Mouse (Mus musculus) liver, adult 2 months (tissue): Measurements from ENCODE around the gene Sox13. TPM values are rescaled to one million over a fixed set of nuclear protein-coding genes. Genes with fewer than 3 reads are reported as not detected.

ENCODE experiments used
- DNase-seq: peaks from one replicate; pipeline ENCODE4 v3.0.0-alpha.2; 2011; ENCODE audit warnings: low read depth, low spot score; ENCODE audit errors: extremely low read depth
- H3K27ac ChIP-seq: fragments of 200-500 bp; replicated peaks from 2 replicates; pipeline ENCODE4 v1.5.1; 2012; ENCODE audit warnings: low read depth, mild to moderate bottlenecking, control low read depth, inconsistent platforms, low read length; ENCODE audit not compliant: insufficient read depth
- H3K27me3 ChIP-seq: fragments of 200-500 bp; 2 replicates; pipeline ENCODE4 v1.6.1; 2012; ENCODE audit warnings: mild to moderate bottlenecking, moderate library complexity, low read length, inconsistent platforms; ENCODE audit not compliant: control insufficient read depth, insufficient read depth
- H3K36me3 ChIP-seq: fragments of 200-500 bp; 2 replicates; pipeline ENCODE4 v1.6.1; 2012; ENCODE audit warnings: low read length, inconsistent platforms; ENCODE audit not compliant: control insufficient read depth, insufficient read depth
- H3K4me1 ChIP-seq: fragments of 200-500 bp; 2 replicates; pipeline ENCODE4 v1.6.1; 2011; ENCODE audit warnings: low read length; ENCODE audit not compliant: control insufficient read depth, insufficient read depth
- H3K4me3 ChIP-seq: fragments of 200-500 bp; 2 replicates; pipeline ENCODE4 v1.5.1; 2011; ENCODE audit warnings: low read depth, mild to moderate bottlenecking, control low read depth, low read length, moderate library complexity; ENCODE audit not compliant: insufficient read depth
- H3K79me2 ChIP-seq: fragments of 200-500 bp; 2 replicates; pipeline ENCODE4 v1.6.1; 2012; ENCODE audit warnings: inconsistent platforms, mild to moderate bottlenecking, low read length, moderate library complexity; ENCODE audit not compliant: control insufficient read depth, insufficient read depth
- H3K9ac ChIP-seq: fragments of 200-500 bp; 2 replicates; pipeline ENCODE4 v1.6.1; 2012; ENCODE audit warnings: low read depth, mild to moderate bottlenecking, control low read depth, inconsistent platforms, low read length
- CTCF ChIP-seq: fragments of 200-500 bp; IDR thresholded peaks from 2 replicates; pipeline ENCODE4 v1.5.1; 2011; ENCODE audit warnings: low read depth, low read length, control low read depth
- POLR2A ChIP-seq: fragments of 200-500 bp; IDR thresholded peaks from 2 replicates; pipeline ENCODE4 v1.6.1; 2011; ENCODE audit warnings: low read length, control low read depth; ENCODE audit not compliant: insufficient read depth; ENCODE audit errors: extremely low read depth
- WGBS: fragments of 180-500 bp; shearing (Covaris S2); methylation state at CpG from one replicate; pipeline ENCODE4 v1.1.7; 2018; 5-methylcytosine and 5-hydroxymethylcytosine counted together
- polyA plus RNA-seq: library from polyadenylated mRNA; depleted of rRNA; stranded (reverse); fragments of >200 nt; gene quantifications from 2 replicates; pipeline ENCODE4 v1.2.3, GENCODE M21; 2012
- total RNA-seq: library from RNA; depleted of rRNA; stranded (reverse); fragments of >200 nt; gene quantifications from 2 replicates; pipeline ENCODE4 v1.2.3, GENCODE M21; 2014

Sox13 gene
- total and polyA plus RNA-seq, 2 experiments, result 2.2 to 10.2 TPM

DNA sequence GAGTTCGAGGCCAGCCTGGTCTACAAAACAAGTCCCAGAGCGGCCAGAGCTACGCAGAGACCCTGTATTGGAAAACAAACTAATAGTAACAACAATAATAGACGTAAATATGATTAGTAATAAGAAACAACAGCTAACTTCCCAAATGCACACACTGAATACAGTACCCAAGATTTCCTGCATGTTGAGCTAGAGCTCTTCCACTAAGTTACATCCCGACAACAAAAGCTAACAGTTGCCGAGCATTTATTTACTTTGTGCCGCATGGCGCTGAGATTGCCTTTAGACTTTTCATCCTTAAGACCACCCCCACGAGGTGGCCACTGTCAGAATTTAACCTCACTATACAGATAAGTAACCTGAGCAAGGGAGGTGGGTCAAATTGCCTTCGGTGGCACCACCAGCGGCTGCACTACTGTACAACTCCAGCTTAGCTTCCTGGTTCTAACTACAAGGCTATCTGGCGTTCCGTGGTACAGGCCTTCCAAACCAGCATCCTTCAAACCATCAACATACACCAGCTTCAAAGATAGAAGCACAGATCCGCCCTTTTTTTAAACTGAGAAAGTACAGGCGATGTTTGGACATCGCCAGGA, 2.1 kb downstream of the Sox13 start:
- Histone ChIP-seq H3K27me3 (no peaks in the 10 kb centered on the region), H3K9ac (peak overlapping the region; percentile 36; the same call in 1 of the 2 replicates), H3K27ac (0 out of 2 replicates have a peak overlapping the region, but pooled peaks have one; percentile 23), H3K79me2 (peaks cover 23% of the 10 kb centered on the region; the same call in 1 of the 2 replicates), H3K4me1 (peaks cover 10% of the 10 kb centered on the region), H3K4me3 (peak overlapping the region; percentile 78; the same call in 1 of the 2 replicates), H3K36me3 (no peaks in the 10 kb centered on the region)
- WGBS, result 57% methylated on average over 16 of the region's 16 CpGs
- no peak for DNase-seq
- TF ChIP-seq POLR2A (no peak), CTCF (no peak)

DNA sequence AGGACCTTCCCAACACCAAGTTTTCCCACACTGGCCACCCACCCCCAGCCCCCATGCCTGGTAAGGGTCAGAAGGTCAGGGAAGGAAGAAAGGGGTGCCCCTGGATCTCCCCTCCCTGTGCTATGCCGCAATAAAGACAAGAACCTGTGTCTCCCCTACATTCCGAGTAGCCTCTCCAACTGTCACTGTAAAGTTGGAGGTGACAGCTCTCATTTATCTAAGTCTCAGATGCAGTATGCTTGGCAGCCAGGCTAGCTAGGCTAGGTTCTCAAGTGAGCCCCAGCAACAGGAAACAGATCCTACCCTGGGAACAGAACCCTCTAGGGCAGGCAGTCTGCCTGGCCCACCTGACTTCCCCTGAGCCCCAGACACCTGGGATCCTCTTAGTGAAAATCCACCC, 3.1 kb downstream of the Sox13 start:
- no peak for DNase-seq
- Histone ChIP-seq H3K4me3 (no peak overlapping the region), H3K27ac (no peak overlapping the region), H3K36me3 (no peaks in the 10 kb centered on the region), H3K9ac (no peak overlapping the region), H3K79me2 (peaks cover 31% of the 10 kb centered on the region; the same call in 1 of the 2 replicates), H3K27me3 (no peaks in the 10 kb centered on the region), H3K4me1 (peaks cover 10% of the 10 kb centered on the region)
- WGBS, result 89% methylated on average over 2 of the region's 2 CpGs
- TF ChIP-seq POLR2A, result no peak
- no peak for TF ChIP-seq CTCF

DNA sequence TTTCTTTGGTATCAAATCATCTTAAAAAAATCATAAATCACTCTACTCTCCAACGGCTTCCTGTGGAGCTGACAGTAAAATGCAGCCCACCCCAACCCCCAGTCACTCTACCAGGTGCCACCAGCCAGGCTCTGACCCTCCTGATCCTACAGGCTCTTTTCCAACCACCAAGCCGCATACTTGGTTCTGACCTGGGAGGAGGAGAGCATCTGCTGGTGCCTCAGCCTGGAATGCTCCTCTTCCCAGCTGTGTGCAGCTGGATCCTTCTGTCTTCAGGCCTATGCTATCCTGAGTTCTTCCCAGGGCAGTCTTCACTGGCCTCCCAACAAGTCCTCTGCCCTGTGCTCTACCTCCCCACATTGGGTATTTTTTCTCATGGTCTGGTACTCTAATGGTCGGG, 3.7 kb downstream of the Sox13 start:
- no peaks in the 10 kb centered on the region for H3K36me3 ChIP-seq
- peaks cover 13% of the 10 kb centered on the region for H3K4me1 ChIP-seq
- no peak for DNase-seq
- no peak overlapping the region for H3K9ac ChIP-seq
- no peak for TF ChIP-seq POLR2A
- no peak for TF ChIP-seq CTCF
- no peak overlapping the region for H3K27ac ChIP-seq
- H3K27me3 ChIP-seq, result no peaks in the 10 kb centered on the region
- peaks cover 33% of the 10 kb centered on the region; the same call in 1 of the 2 replicates for H3K79me2 ChIP-seq
- 83% methylated on average over 3 of the region's 3 CpGs for WGBS
- H3K4me3 ChIP-seq, result no peak overlapping the region

DNA sequence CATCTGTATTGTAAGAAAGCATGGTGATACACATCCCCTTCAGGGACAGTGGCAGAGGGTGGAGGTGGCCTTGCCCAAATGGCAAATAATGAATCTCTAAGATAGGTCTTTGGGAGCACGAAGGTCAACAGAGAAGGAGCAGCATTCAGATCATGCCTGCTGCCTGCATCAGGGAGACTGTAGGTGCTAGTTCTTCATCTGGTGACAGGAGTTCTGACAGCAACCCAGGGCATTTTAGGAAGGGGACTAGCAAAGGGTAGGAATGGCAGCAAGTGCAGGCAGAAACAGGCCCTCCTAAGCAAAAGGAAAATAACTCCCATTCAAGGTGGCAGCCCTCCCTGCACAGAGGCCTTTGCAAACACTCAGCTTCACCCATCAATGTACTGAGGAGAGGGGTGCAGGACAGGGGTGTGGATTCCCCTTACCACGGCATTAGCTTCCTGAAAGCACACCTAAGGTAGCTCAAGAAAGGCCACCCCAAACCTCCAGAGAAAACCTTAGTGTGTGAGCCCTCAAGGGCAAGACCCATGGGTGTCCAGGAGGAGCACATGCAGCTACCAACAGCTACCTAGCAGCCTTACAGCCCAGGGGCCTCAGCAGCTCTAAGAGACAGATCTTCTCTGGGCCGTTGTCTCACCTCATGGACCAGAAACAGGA, 4.9 kb downstream of the Sox13 start:
- peaks cover 43% of the 10 kb centered on the region; the same call in 1 of the 2 replicates for H3K79me2 ChIP-seq
- WGBS, result 80% methylated on average over 3 of the region's 3 CpGs
- DNase-seq, result no peak
- no peak overlapping the region for H3K27ac ChIP-seq
- no peaks in the 10 kb centered on the region for H3K36me3 ChIP-seq
- H3K4me3 ChIP-seq, result no peak overlapping the region
- TF ChIP-seq CTCF (no peak), POLR2A (no peak)
- no peak overlapping the region for H3K9ac ChIP-seq
- peaks cover 19% of the 10 kb centered on the region for H3K4me1 ChIP-seq
- no peaks in the 10 kb centered on the region for H3K27me3 ChIP-seq

DNA sequence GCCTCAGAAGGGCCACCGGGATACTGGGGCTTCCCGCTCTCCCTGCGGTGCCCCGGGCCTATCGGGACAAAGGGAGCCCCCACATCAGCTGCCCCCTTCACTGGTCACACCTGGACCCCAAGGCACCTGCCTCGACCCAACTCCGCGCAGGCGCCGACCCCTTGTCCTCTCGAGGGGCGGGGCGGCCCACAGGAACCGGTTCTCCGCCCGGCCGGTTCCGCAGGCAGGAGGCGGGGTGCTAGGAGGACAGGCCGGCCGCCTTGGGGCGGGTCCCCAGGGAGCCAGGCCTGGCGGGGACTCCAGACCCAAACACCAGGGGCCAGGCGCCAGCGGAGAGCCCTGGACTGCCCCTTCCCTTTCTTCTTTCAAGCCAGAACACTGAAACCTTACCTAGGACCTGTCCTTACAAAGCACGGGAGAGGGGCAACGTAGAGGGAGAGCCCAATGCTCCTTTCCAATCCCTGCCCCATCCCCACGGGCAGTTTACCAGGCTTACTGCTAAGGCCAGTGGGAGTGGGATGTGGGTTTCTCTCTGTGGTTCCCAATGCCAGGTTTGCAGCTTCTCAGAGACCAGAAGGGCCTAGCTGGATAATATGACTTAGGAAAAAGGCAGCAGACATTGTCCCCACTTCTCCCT, 5.9 kb downstream of the Sox13 start:
- Histone ChIP-seq H3K36me3 (no peaks in the 10 kb centered on the region), H3K27ac (no peak overlapping the region), H3K79me2 (peaks cover 46% of the 10 kb centered on the region; the same call in 1 of the 2 replicates), H3K9ac (peak overlapping the region; percentile 69), H3K4me3 (peak overlapping the region; percentile 70), H3K27me3 (no peaks in the 10 kb centered on the region), H3K4me1 (peaks cover 19% of the 10 kb centered on the region)
- WGBS, result 7% methylated on average over 28 of the region's 28 CpGs
- peak; percentile 27 for DNase-seq
- no peak for TF ChIP-seq CTCF
- no peak for TF ChIP-seq POLR2A
